Mouse (Mus musculus): ENCODE measurements at regions not wholly inside any gene's neighbourhood (a gene's known extent, or its start where the extent isn't known, plus 50 kb on each side); places are given as distances from the start of the nearest gene placed in this dataset.

DNA sequence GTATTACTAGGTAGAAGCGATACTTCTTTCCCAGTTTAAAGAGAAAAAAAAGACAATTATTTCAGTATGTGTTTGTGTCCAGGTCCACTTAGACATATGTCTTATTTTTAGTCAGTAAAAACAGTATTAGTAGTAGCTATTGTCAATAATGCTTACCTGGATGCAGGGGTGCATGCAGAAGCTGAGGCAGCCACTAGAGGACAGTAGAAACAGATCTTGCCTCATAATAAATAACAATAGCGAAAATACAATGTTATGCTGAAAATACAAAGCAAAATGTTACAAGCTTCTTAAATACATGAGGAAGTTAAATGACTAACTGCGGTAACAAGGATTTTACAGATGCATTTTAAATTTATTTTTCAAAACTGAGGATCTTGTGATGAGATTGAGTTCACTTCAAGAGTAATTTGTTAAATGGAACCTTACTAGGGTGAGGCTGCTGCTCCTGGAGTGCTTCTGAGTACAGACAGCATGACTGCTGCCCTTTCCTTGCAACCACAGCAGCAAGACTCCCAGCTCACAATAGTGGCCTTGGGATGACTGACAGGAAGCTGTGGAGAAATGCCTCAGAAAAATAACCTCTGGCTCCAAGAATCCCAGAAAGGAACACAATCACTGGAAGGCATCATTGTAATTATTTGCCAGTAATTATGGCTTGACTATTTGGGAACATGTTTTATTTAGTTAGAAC is 728.8 kb downstream of the Brinp3 start:
- Histone ChIP-seq H3K4me3 (ENCODE audit: low read depth, low read length) (no peak overlapping the region), H3K27me3 (replicated peaks; ENCODE audit: control insufficient read depth, insufficient read depth, low read length) (no peaks in the 10 kb centered on the region), H3K9me3 (ENCODE audit: control insufficient read depth) (no peaks in the 10 kb centered on the region), H3K4me2 (replicated peaks; ENCODE audit: low read depth) (no peak overlapping the region), H3K36me3 (ENCODE audit: control insufficient read depth, insufficient read depth) (no peaks in the 10 kb centered on the region), H3K27ac (ENCODE audit: low read depth, low read length) (no peak overlapping the region), H3K9ac (ENCODE audit: low read depth, low read length) (no peak overlapping the region), H3K4me1 (replicated peaks; ENCODE audit: control insufficient read depth, insufficient read depth, low read length) (no peaks in the 10 kb centered on the region)
- ATAC-seq, result no peak
- TF ChIP-seq CTCF (IDR thresholded peaks at IDR 0.05; ENCODE audit: low read depth), result peak; percentile 63
- 77% methylated on average over 3 of the region's 3 CpGs for WGBS

DNA sequence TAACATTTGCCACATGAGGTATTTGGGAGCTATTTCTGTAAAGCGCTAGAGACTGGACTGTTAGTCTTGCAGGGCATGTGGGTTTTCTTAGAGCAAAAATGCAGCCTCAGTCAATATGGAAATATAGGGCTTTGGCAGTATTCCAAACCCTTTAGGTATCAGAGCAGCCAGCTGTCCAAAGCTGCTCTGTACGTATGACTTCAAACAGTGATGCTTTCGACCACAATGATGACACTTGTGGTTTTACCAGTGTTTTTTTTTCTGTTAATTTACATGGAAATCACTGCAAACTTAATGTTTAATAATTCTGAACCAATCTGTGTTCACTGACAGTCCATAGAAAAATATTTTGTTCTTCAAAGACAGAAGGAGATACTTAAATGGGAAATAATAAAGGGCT is 743.0 kb downstream of the Brinp3 start:
- 67% methylated on average over 3 of the region's 3 CpGs for WGBS
- Histone ChIP-seq H3K4me2 (replicated peaks; ENCODE audit: low read depth) (no peak overlapping the region), H3K9ac (ENCODE audit: low read depth, low read length) (no peak overlapping the region), H3K9me3 (ENCODE audit: control insufficient read depth) (no peaks in the 10 kb centered on the region), H3K4me1 (replicated peaks; ENCODE audit: control insufficient read depth, insufficient read depth, low read length) (no peaks in the 10 kb centered on the region), H3K27ac (ENCODE audit: low read depth, low read length) (no peak overlapping the region), H3K27me3 (replicated peaks; ENCODE audit: control insufficient read depth, insufficient read depth, low read length) (no peaks in the 10 kb centered on the region), H3K36me3 (ENCODE audit: control insufficient read depth, insufficient read depth) (no peaks in the 10 kb centered on the region), H3K4me3 (ENCODE audit: low read depth, low read length) (no peak overlapping the region)
- no peak for ATAC-seq
- no peak for TF ChIP-seq CTCF (IDR thresholded peaks at IDR 0.05; ENCODE audit: low read depth)

- no peak for ATAC-seq
- no peak overlapping the region for H3K9ac ChIP-seq (ENCODE audit: low read depth, low read length)
- TF ChIP-seq CTCF (IDR thresholded peaks at IDR 0.05; ENCODE audit: low read depth), result no peak
Measured at GRCm38 (mm10) chr1:147239108-147239507, 744.5 kb downstream of the Brinp3 start.

GRCm38 (mm10) chr1:147273324-147273723 is 778.8 kb downstream of the Brinp3 start:
- H3K36me3 ChIP-seq (ENCODE audit: control insufficient read depth, insufficient read depth), result no peaks in the 10 kb centered on the region
- H3K4me3 ChIP-seq (ENCODE audit: low read depth, low read length), result no peak overlapping the region
- WGBS, result 59% methylated on average over 1 of the region's 1 CpGs
- H3K9ac ChIP-seq (ENCODE audit: low read depth, low read length), result no peak overlapping the region
- H3K4me2 ChIP-seq (replicated peaks; ENCODE audit: low read depth), result no peak overlapping the region
- no peaks in the 10 kb centered on the region for H3K9me3 ChIP-seq (ENCODE audit: control insufficient read depth)
- no peak for TF ChIP-seq CTCF (IDR thresholded peaks at IDR 0.05; ENCODE audit: low read depth)
- H3K27ac ChIP-seq (ENCODE audit: low read depth, low read length), result no peak overlapping the region
- ATAC-seq, result no peak
- no peaks in the 10 kb centered on the region for H3K27me3 ChIP-seq (replicated peaks; ENCODE audit: control insufficient read depth, insufficient read depth, low read length)
- no peaks in the 10 kb centered on the region for H3K4me1 ChIP-seq (replicated peaks; ENCODE audit: control insufficient read depth, insufficient read depth, low read length)

More at GRCm38 (mm10) chr1:147239108-147239507, 744.5 kb downstream of the Brinp3 start:
- Histone ChIP-seq H3K4me1 (replicated peaks; ENCODE audit: control insufficient read depth, insufficient read depth, low read length) (no peaks in the 10 kb centered on the region), H3K27me3 (replicated peaks; ENCODE audit: control insufficient read depth, insufficient read depth, low read length) (no peaks in the 10 kb centered on the region), H3K27ac (ENCODE audit: low read depth, low read length) (no peak overlapping the region), H3K36me3 (ENCODE audit: control insufficient read depth, insufficient read depth) (no peaks in the 10 kb centered on the region), H3K4me3 (ENCODE audit: low read depth, low read length) (no peak overlapping the region), H3K4me2 (replicated peaks; ENCODE audit: low read depth) (no peak overlapping the region), H3K9me3 (ENCODE audit: control insufficient read depth) (no peaks in the 10 kb centered on the region)
- 67% methylated on average over 3 of the region's 3 CpGs for WGBS

DNA sequence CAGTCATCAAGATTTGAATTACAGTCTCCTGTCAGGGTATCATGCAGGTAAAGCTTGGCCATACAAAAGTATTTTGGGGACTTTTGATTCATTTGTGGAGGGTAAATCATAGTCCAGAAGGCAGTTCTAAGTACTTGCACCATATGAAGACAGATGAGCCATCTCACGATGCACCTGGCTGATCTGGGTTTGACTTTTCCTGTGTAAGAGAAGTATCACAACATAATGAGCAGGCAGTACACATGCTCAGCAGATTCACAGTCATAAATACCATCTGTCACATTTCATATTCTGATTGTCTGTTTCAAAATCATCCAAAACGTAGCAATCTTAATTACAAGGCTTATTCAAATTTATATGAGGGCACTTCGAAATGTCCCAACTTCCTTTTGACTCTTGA is 796.6 kb downstream of the Brinp3 start:
- TF ChIP-seq CTCF (IDR thresholded peaks at IDR 0.05; ENCODE audit: low read depth), result no peak
- 86% methylated on average over 3 of the region's 3 CpGs for WGBS
- H3K4me1 ChIP-seq (replicated peaks; ENCODE audit: control insufficient read depth, insufficient read depth, low read length), result no peaks in the 10 kb centered on the region
- H3K9ac ChIP-seq (ENCODE audit: low read depth, low read length), result no peak overlapping the region
- no peaks in the 10 kb centered on the region for H3K27me3 ChIP-seq (replicated peaks; ENCODE audit: control insufficient read depth, insufficient read depth, low read length)
- no peak for ATAC-seq
- H3K4me2 ChIP-seq (replicated peaks; ENCODE audit: low read depth), result no peak overlapping the region
- no peaks in the 10 kb centered on the region for H3K36me3 ChIP-seq (ENCODE audit: control insufficient read depth, insufficient read depth)
- no peak overlapping the region for H3K4me3 ChIP-seq (ENCODE audit: low read depth, low read length)
- no peak overlapping the region for H3K27ac ChIP-seq (ENCODE audit: low read depth, low read length)
- H3K9me3 ChIP-seq (ENCODE audit: control insufficient read depth), result no peaks in the 10 kb centered on the region

GRCm38 (mm10) chr1:147309246-147309645 is 814.7 kb downstream of the Brinp3 start:
- no peaks in the 10 kb centered on the region for H3K4me1 ChIP-seq (replicated peaks; ENCODE audit: control insufficient read depth, insufficient read depth, low read length)
- H3K27me3 ChIP-seq (replicated peaks; ENCODE audit: control insufficient read depth, insufficient read depth, low read length), result no peaks in the 10 kb centered on the region
- no peaks in the 10 kb centered on the region for H3K36me3 ChIP-seq (ENCODE audit: control insufficient read depth, insufficient read depth)
- no peak overlapping the region for H3K27ac ChIP-seq (ENCODE audit: low read depth, low read length)
- no peaks in the 10 kb centered on the region for H3K9me3 ChIP-seq (ENCODE audit: control insufficient read depth)
- WGBS, result 58% methylated on average over 1 of the region's 1 CpGs
- no peak for TF ChIP-seq CTCF (IDR thresholded peaks at IDR 0.05; ENCODE audit: low read depth)
- H3K4me3 ChIP-seq (ENCODE audit: low read depth, low read length), result no peak overlapping the region
- ATAC-seq, result no peak
- H3K9ac ChIP-seq (ENCODE audit: low read depth, low read length), result no peak overlapping the region
- H3K4me2 ChIP-seq (replicated peaks; ENCODE audit: low read depth), result no peak overlapping the region

Measured in intestine, postnatal 0 days (tissue).